Mouse (Mus musculus): Measurements from ENCODE around the gene Wdr31. TPM values are rescaled to one million over a fixed set of nuclear protein-coding genes. Genes with fewer than 3 reads are reported as not detected.

Wdr31 gene
- total and polyA plus RNA-seq, 2 experiments from 2014 or later = 13.1 to 25.9 TPM

DNA sequence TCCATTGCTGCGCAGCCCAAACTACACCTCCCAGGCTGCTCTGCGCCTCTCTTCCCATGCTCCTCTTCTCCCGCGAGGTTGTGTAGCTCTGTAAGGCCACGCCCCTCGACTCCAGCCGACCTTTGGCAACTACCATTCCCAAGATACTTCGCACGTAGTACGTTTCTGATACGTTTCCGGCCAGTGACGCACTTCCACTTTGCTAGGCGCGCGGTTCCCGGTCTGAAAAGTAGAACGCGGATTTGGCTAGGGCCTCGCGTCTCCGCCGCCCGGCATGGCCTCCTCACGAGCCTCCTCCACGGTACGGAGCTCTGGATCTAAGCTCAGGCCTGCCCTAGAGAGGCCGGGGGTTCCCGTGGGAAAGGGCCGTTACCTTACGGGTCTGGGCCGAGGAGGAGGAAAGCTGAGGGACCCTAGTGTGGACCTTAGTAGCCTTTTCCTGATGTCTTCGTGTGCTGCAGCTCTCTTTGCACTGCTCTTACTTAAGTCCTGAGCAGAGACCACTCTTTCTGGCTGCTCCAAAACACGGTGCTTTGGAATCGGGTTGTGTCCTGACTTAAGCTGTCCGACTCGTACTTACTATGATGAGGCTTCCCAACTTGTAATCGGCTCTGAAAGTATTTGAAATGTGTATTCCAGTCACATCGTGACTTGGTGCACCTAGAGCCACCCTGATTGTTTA is 62.0 kb downstream of the Wdr31 start, which contains the start of the genes Cdc26 and Prpf4:
Cdc26 (minus strand) TSS at position 42 of the 682 bp plus-strand sequence.
Prpf4 (plus strand) TSS at position 197 of the 682 bp plus-strand sequence.
- peaks cover 14% of the 10 kb centered on the region for H3K36me3 ChIP-seq (ENCODE audit: insufficient read depth, low read length)
- H3K9ac ChIP-seq (replicated peaks; ENCODE audit: low read length, poor library complexity, severe bottlenecking) = peak within 1 kb of the TSS; percentile 77
- DNase-seq (ENCODE audit: low spot score) = peak; percentile 100
- no peaks in the 10 kb centered on the region for H3K9me3 ChIP-seq (ENCODE audit: low read length)
- under 1% methylated on average over 39 of the region's 39 CpGs for WGBS
- peaks cover 10% of the 10 kb centered on the region for H3K4me1 ChIP-seq (ENCODE audit: insufficient read depth, low read length)
- peak within 1 kb of the TSS; percentile 55 for H3K4me2 ChIP-seq (ENCODE audit: low read depth, low read length, poor library complexity, severe bottlenecking)
- peak within 1 kb of the TSS; percentile 87 for H3K4me3 ChIP-seq (ENCODE audit: low read depth, low read length)
- TF ChIP-seq CTCF (IDR thresholded peaks at IDR 0.05) = no peak
- no peaks in the 10 kb centered on the region for H3K27me3 ChIP-seq (ENCODE audit: insufficient read depth, low read length)
- peak; percentile 99 for ATAC-seq (ENCODE audit: low FRiP score)
- peak within 1 kb of the TSS; percentile 74 for H3K27ac ChIP-seq (ENCODE audit: low read depth, low read length)

DNA sequence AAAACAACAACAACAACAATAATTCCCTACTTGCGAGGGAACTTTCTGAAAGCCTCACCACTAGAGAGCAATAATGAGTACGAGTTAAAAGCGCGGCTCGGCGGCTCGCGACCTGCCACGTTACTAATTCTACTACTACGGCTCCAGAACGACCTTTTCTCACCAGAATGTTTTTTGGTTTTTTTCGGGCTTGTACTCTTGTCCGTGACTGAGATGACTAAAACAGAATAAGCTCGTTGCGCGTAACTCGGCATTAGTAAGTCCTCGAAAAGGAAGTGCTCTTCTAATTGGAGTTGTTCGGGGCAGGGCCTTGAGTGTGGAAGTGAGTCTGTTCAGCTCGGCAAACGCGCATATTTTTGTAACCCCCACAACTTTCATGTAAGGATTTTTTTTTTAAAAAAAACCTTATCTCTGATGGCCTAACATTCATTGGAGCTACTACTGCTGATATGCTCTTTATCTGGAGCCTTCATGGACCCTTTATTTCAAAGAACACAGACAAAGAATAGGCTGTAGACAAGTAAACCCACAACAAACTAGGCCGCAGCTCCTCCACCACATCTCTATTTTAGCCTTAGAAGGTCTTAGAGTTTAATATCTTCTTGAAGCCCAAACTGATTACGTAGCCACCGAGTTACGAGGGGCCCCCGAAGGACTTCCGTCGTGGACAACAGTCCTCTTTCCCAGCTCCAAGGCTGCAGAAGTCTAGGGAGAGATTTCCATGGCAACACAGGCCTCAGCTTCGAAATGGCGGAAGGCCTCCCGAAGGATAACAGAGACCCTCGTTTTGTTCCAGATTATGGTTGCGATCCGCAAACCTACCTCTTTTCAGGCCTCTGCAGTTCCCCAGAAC is 62.7 kb downstream of the Wdr31 start:
- Histone ChIP-seq H3K36me3 (ENCODE audit: insufficient read depth, low read length) (peaks cover 14% of the 10 kb centered on the region), H3K27me3 (ENCODE audit: insufficient read depth, low read length) (no peaks in the 10 kb centered on the region), H3K4me2 (ENCODE audit: low read depth, low read length, poor library complexity, severe bottlenecking) (peak overlapping the region; percentile 51), H3K9ac (replicated peaks; ENCODE audit: low read length, poor library complexity, severe bottlenecking) (peak overlapping the region; percentile 71), H3K4me3 (ENCODE audit: low read depth, low read length) (peak overlapping the region; percentile 87), H3K27ac (ENCODE audit: low read depth, low read length) (peak overlapping the region; percentile 74), H3K9me3 (ENCODE audit: low read length) (no peaks in the 10 kb centered on the region), H3K4me1 (ENCODE audit: insufficient read depth, low read length) (peaks cover 10% of the 10 kb centered on the region)
- WGBS = under 1% methylated on average over 35 of the region's 35 CpGs
- peak; percentile 69 for TF ChIP-seq CTCF (IDR thresholded peaks at IDR 0.05)
- DNase-seq (ENCODE audit: low spot score) = peak; percentile 71
- peak; percentile 63 for ATAC-seq (ENCODE audit: low FRiP score)

DNA sequence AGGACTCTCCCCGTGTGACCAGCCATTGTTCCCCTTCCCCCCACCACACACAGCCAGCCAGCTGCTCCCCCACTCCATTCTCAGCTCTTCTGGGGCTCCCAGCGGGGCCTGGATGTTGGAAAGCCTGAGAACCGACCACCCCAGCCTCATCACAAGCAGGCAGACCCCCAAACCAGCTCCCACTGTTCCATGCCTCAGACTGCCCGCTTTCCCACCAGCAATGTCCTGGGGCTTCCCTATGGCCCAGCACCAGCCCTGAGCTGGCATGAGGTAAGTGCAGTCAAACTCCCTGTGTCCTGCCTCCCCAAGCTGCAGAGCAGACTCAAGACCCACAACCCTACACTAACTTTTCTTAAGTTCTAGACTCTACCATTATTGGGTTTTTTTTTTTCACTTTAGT is 64.6 kb downstream of the Wdr31 start:
- Histone ChIP-seq H3K9me3 (ENCODE audit: low read length) (no peaks in the 10 kb centered on the region), H3K27ac (ENCODE audit: low read depth, low read length) (no peak overlapping the region), H3K4me1 (ENCODE audit: insufficient read depth, low read length) (peaks cover 10% of the 10 kb centered on the region), H3K27me3 (ENCODE audit: insufficient read depth, low read length) (no peaks in the 10 kb centered on the region), H3K4me2 (ENCODE audit: low read depth, low read length, poor library complexity, severe bottlenecking) (peak overlapping the region; percentile 6; the same call in 1 of the 2 replicates), H3K9ac (replicated peaks; ENCODE audit: low read length, poor library complexity, severe bottlenecking) (no peak overlapping the region), H3K4me3 (ENCODE audit: low read depth, low read length) (no peak overlapping the region), H3K36me3 (ENCODE audit: insufficient read depth, low read length) (peaks cover 7% of the 10 kb centered on the region; the same call in 1 of the 2 replicates)
- 82% methylated on average over 4 of the region's 4 CpGs for WGBS
- DNase-seq (ENCODE audit: low spot score) (no peak), ATAC-seq (ENCODE audit: low FRiP score) (no peak)
- TF ChIP-seq CTCF (IDR thresholded peaks at IDR 0.05) = no peak

DNA sequence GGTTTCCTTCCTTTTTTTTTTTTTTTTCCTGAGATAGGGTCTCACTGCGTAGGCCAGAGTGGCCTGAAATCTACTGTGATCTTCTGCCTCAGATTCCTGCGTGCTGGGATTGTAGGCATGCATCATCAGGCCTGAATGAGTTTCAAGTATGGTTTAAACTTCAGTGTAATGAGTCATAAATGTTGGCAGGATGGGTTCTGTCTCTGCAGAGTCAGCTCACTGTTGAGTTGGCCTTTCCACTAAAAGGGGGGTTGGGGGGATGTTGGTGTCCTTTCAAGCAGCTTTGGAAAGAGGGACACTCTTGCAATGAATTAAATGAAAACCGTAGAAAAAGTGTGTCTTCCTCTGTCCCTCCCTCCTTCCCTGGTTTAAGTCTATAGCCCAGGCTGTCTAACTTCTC is 71.7 kb downstream of the Wdr31 start:
- no peak overlapping the region for H3K4me3 ChIP-seq (ENCODE audit: low read depth, low read length)
- peaks cover 45% of the 10 kb centered on the region for H3K36me3 ChIP-seq (ENCODE audit: insufficient read depth, low read length)
- no peak overlapping the region for H3K27ac ChIP-seq (ENCODE audit: low read depth, low read length)
- no peaks in the 10 kb centered on the region for H3K27me3 ChIP-seq (ENCODE audit: insufficient read depth, low read length)
- no peaks in the 10 kb centered on the region for H3K9me3 ChIP-seq (ENCODE audit: low read length)
- WGBS = 91% methylated on average over 3 of the region's 3 CpGs
- TF ChIP-seq CTCF (IDR thresholded peaks at IDR 0.05) = no peak
- ATAC-seq (ENCODE audit: low FRiP score) (no peak), DNase-seq (ENCODE audit: low spot score) (no peak)
- no peaks in the 10 kb centered on the region for H3K4me1 ChIP-seq (ENCODE audit: insufficient read depth, low read length)
- H3K9ac ChIP-seq (replicated peaks; ENCODE audit: low read length, poor library complexity, severe bottlenecking) = no peak overlapping the region
- no peak overlapping the region for H3K4me2 ChIP-seq (ENCODE audit: low read depth, low read length, poor library complexity, severe bottlenecking)

Other genes with a start within 250 kb of the Wdr31 start
- 25.1 and 30.3 TPM in 2 replicates for gene Zfp37, start 239.8 kb downstream of the Wdr31 start, total RNA-seq (2014; rRNA removed)
- 18.9 and 20.5 TPM in 2 replicates for gene Zfp37, start 239.8 kb downstream of the Wdr31 start, polyA plus RNA-seq (2015; fragmentation: Nextera tagmentation; extraction: Ambion mirVana)
- gene Slc31a2, start 208.3 kb downstream of the Wdr31 start, total RNA-seq (2014; rRNA removed) = 18.0 and 23.8 TPM in 2 replicates
- 12.0 and 13.2 TPM in 2 replicates for gene Slc31a2, start 208.3 kb downstream of the Wdr31 start, polyA plus RNA-seq (2015; fragmentation: Nextera tagmentation; extraction: Ambion mirVana)
- 34.3 and 37.5 TPM in 2 replicates for gene Fkbp15, start 110.3 kb downstream of the Wdr31 start, total RNA-seq (2014; rRNA removed)
- gene Fkbp15, start 110.3 kb downstream of the Wdr31 start, polyA plus RNA-seq (2015; fragmentation: Nextera tagmentation; extraction: Ambion mirVana) = 19.8 and 20.2 TPM in 2 replicates
- 15.0 and 21.7 TPM in 2 replicates for gene Slc31a1, start 110.2 kb downstream of the Wdr31 start, total RNA-seq (2014; rRNA removed)
- gene Slc31a1, start 110.2 kb downstream of the Wdr31 start, polyA plus RNA-seq (2015; fragmentation: Nextera tagmentation; extraction: Ambion mirVana) = 30.9 and 33.3 TPM in 2 replicates
- 41.2 and 62.1 TPM in 2 replicates for gene Cdc26, start 62.3 kb downstream of the Wdr31 start, total RNA-seq (2014; rRNA removed)
- gene Cdc26, start 62.3 kb downstream of the Wdr31 start, polyA plus RNA-seq (2015; fragmentation: Nextera tagmentation; extraction: Ambion mirVana) = 73.1 and 73.4 TPM in 2 replicates
- 13.4 and 16.0 TPM in 2 replicates for gene Prpf4, start 62.1 kb downstream of the Wdr31 start, total RNA-seq (2014; rRNA removed)
- 12.8 TPM in 2 replicates for gene Prpf4, start 62.1 kb downstream of the Wdr31 start, polyA plus RNA-seq (2015; fragmentation: Nextera tagmentation; extraction: Ambion mirVana)
- 0.85 TPM in 1 of 2 replicates, not detected in the other for gene Rnf183, start 35.6 kb downstream of the Wdr31 start, total RNA-seq (2014; rRNA removed)
- 0.11 and 0.39 TPM in 2 replicates for gene Rnf183, start 35.6 kb downstream of the Wdr31 start, polyA plus RNA-seq (2015; fragmentation: Nextera tagmentation; extraction: Ambion mirVana)
- 1.5 and 1.7 TPM in 2 replicates for gene Bspry, start 9.2 kb upstream of the Wdr31 start, total RNA-seq (2014; rRNA removed)
- gene Bspry, start 9.2 kb upstream of the Wdr31 start, polyA plus RNA-seq (2015; fragmentation: Nextera tagmentation; extraction: Ambion mirVana) = 0.49 and 0.84 TPM in 2 replicates
- 2.9 and 5.3 TPM in 2 replicates for gene Hdhd3, start 32.6 kb upstream of the Wdr31 start, total RNA-seq (2014; rRNA removed)
- gene Hdhd3, start 32.6 kb upstream of the Wdr31 start, polyA plus RNA-seq (2015; fragmentation: Nextera tagmentation; extraction: Ambion mirVana) = 4.9 and 5.3 TPM in 2 replicates
- 38.6 and 49.3 TPM in 2 replicates for gene Alad, start 49.0 kb upstream of the Wdr31 start, total RNA-seq (2014; rRNA removed)
- gene Alad, start 49.0 kb upstream of the Wdr31 start, polyA plus RNA-seq (2015; fragmentation: Nextera tagmentation; extraction: Ambion mirVana) = 74.6 and 80.9 TPM in 2 replicates
- gene Pole3, start 54.2 kb upstream of the Wdr31 start, total RNA-seq (2014; rRNA removed) = 24.0 and 25.6 TPM in 2 replicates
- gene Pole3, start 54.2 kb upstream of the Wdr31 start, polyA plus RNA-seq (2015; fragmentation: Nextera tagmentation; extraction: Ambion mirVana) = 52.6 and 57.3 TPM in 2 replicates
- gene 4933430I17Rik, start 54.5 kb upstream of the Wdr31 start, total RNA-seq (2014; rRNA removed) = 0.38 and 1.6 TPM in 2 replicates
- gene 4933430I17Rik, start 54.5 kb upstream of the Wdr31 start, polyA plus RNA-seq (2015; fragmentation: Nextera tagmentation; extraction: Ambion mirVana) = 0.80 and 0.93 TPM in 2 replicates
- 89.4 and 109 TPM in 2 replicates for gene Rgs3, start 89.0 kb upstream of the Wdr31 start, total RNA-seq (2014; rRNA removed)
- 54.6 and 55.6 TPM in 2 replicates for gene Rgs3, start 89.0 kb upstream of the Wdr31 start, polyA plus RNA-seq (2015; fragmentation: Nextera tagmentation; extraction: Ambion mirVana)